Mouse (Mus musculus) lung, embryonic 14.5 days (tissue): ENCODE results near the gene Atg4b. TPM values are rescaled to one million over a fixed set of nuclear protein-coding genes. Genes with fewer than 3 reads are reported as not detected.

Source experiments
- ATAC-seq: fragments of 200-750 bp; cut with Nextera tagmentation; 2 replicates; pipeline ENCODE4 v1.8.0; 2017; ENCODE audit warnings: mild to moderate bottlenecking, moderate TSS enrichment, moderate library complexity; ENCODE audit not compliant: insufficient read depth
- DNase-seq: peaks from one replicate; pipeline ENCODE4 v3.0.0-alpha.2; 2015
- H3K27ac ChIP-seq: fragments of 300-500 bp; sonication (generic); 2 replicates; pipeline ENCODE4 v1.5.1; 2014; ENCODE audit warnings: low read depth, mild to moderate bottlenecking, moderate library complexity
- H3K27me3 ChIP-seq: fragments of 300-500 bp; sonication (generic); 2 replicates; pipeline ENCODE4 v1.6.1; 2014; ENCODE audit warnings: low read length, control low read depth; ENCODE audit not compliant: insufficient read depth
- H3K36me3 ChIP-seq: fragments of 300-500 bp; sonication (generic); 2 replicates; pipeline ENCODE4 v1.6.1; 2014; ENCODE audit warnings: control low read depth; ENCODE audit not compliant: insufficient read depth
- H3K4me1 ChIP-seq: fragments of 300-500 bp; sonication (generic); 2 replicates; pipeline ENCODE4 v1.6.1; 2014; ENCODE audit warnings: antibody characterized with exemption, control low read depth; ENCODE audit not compliant: insufficient read depth
- H3K4me2 ChIP-seq: fragments of 300-500 bp; sonication (generic); 2 replicates; pipeline ENCODE4 v1.6.1; 2014; ENCODE audit warnings: mild to moderate bottlenecking
- H3K4me3 ChIP-seq: fragments of 300-500 bp; sonication (generic); 2 replicates; pipeline ENCODE4 v1.5.1; 2014; ENCODE audit warnings: low read depth, low read length
- H3K9ac ChIP-seq: fragments of 300-500 bp; sonication (generic); 2 replicates; pipeline ENCODE4 v1.6.1; 2014
- H3K9me3 ChIP-seq: fragments of 300-500 bp; sonication (generic); 2 replicates; pipeline ENCODE4 v1.6.1; 2016; ENCODE audit warnings: low read depth, low read length, control low read depth
- CTCF ChIP-seq: IDR thresholded peaks from 2 replicates; pipeline ENCODE4 v1.5.1; 2016; ENCODE audit warnings: antibody characterized with exemption, low read depth
- WGBS: fragments of 180-500 bp; shearing (Covaris S2); extraction: QIAGEN DNeasy Blood & Tissue Kit; methylation state at CpG from one replicate; pipeline ENCODE4 v1.1.7; 2014; 5-methylcytosine and 5-hydroxymethylcytosine counted together
- polyA plus RNA-seq: library from polyadenylated mRNA; unstranded; fragments of >200 nt; fragmentation: Nextera tagmentation; extraction: Ambion mirVana; gene quantifications from 2 replicates; pipeline ENCODE4 v1.2.1, GENCODE M21; 2014

Gene Atg4b
- polyA plus RNA-seq, 1 experiment from 2014 or later, result 94.0 TPM

- no peaks in the 10 kb centered on the region for H3K27me3 ChIP-seq
- no peak overlapping the region for H3K4me2 ChIP-seq
- peak; percentile 69 for DNase-seq
- no peak overlapping the region for H3K4me3 ChIP-seq
- WGBS, result 80% methylated on average over 3 of the region's 3 CpGs
- ATAC-seq, result peak; percentile 86
- TF ChIP-seq CTCF, result no peak
- H3K9ac ChIP-seq, result no peak overlapping the region
- H3K4me1 ChIP-seq, result no peaks in the 10 kb centered on the region
- no peak overlapping the region for H3K27ac ChIP-seq
- peaks cover 32% of the 10 kb centered on the region for H3K36me3 ChIP-seq
- no peaks in the 10 kb centered on the region for H3K9me3 ChIP-seq
These were observed 18.6 kb downstream of the Atg4b start for GRCm38 (mm10) chr1:93769901-93770300.

- 93% methylated on average over 5 of the region's 5 CpGs for WGBS
- no peak overlapping the region for H3K4me2 ChIP-seq
- H3K9ac ChIP-seq, result no peak overlapping the region
- H3K4me3 ChIP-seq, result no peak overlapping the region
- DNase-seq (no peak), ATAC-seq (no peak)
- peaks cover 70% of the 10 kb centered on the region for H3K36me3 ChIP-seq
- no peak overlapping the region for H3K27ac ChIP-seq
- H3K9me3 ChIP-seq, result no peaks in the 10 kb centered on the region
- no peaks in the 10 kb centered on the region for H3K4me1 ChIP-seq
- H3K27me3 ChIP-seq, result no peaks in the 10 kb centered on the region
- TF ChIP-seq CTCF, result no peak
These were observed 25.4 kb downstream of the Atg4b start for GRCm38 (mm10) chr1:93776686-93777085.

GRCm38 (mm10) chr1:93786912-93787311, 35.6 kb downstream of the Atg4b start:
- H3K4me2 ChIP-seq, result no peak overlapping the region
- 84% methylated on average over 2 of the region's 2 CpGs for WGBS
- no peak for TF ChIP-seq CTCF
- H3K9ac ChIP-seq, result no peak overlapping the region
- H3K9me3 ChIP-seq, result no peaks in the 10 kb centered on the region
- ATAC-seq (no peak), DNase-seq (no peak)
- peaks cover 83% of the 10 kb centered on the region for H3K36me3 ChIP-seq
- H3K27ac ChIP-seq, result no peak overlapping the region
- no peaks in the 10 kb centered on the region for H3K4me1 ChIP-seq
- H3K4me3 ChIP-seq, result no peak overlapping the region
- H3K27me3 ChIP-seq, result no peaks in the 10 kb centered on the region

- Histone ChIP-seq H3K9ac (no peak overlapping the region), H3K4me1 (no peaks in the 10 kb centered on the region), H3K27ac (no peak overlapping the region), H3K36me3 (peaks cover 86% of the 10 kb centered on the region), H3K27me3 (no peaks in the 10 kb centered on the region), H3K9me3 (no peaks in the 10 kb centered on the region), H3K4me3 (no peak overlapping the region), H3K4me2 (no peak overlapping the region)
- WGBS, result 91% methylated on average over 8 of the region's 8 CpGs
- DNase-seq (no peak), ATAC-seq (no peak)
- TF ChIP-seq CTCF, result no peak
These were observed 43.2 kb downstream of the Atg4b start for GRCm38 (mm10) chr1:93794526-93794925.

- Histone ChIP-seq H3K4me3 (no peak overlapping the region), H3K9ac (no peak overlapping the region), H3K9me3 (no peaks in the 10 kb centered on the region), H3K27ac (no peak overlapping the region), H3K4me2 (no peak overlapping the region), H3K36me3 (peaks cover 88% of the 10 kb centered on the region), H3K27me3 (no peaks in the 10 kb centered on the region), H3K4me1 (no peaks in the 10 kb centered on the region)
- WGBS, result 78% methylated on average over 8 of the region's 8 CpGs
- no peak for ATAC-seq
- TF ChIP-seq CTCF, result no peak
- DNase-seq, result no peak
These were observed 44.6 kb downstream of the Atg4b start for GRCm38 (mm10) chr1:93795886-93796285.

GRCm38 (mm10) chr1:93800670-93801503, 49.6 kb downstream of the Atg4b start:
- 0 out of 2 replicates have a peak, but pooled peaks cover 12% of the 10 kb centered on the region for H3K4me1 ChIP-seq
- ATAC-seq (no peak), DNase-seq (peak; percentile 6)
- H3K36me3 ChIP-seq, result peaks cover 46% of the 10 kb centered on the region
- no peaks in the 10 kb centered on the region for H3K27me3 ChIP-seq
- peak overlapping the region; percentile 78 for H3K4me3 ChIP-seq
- 65% methylated on average over 21 of the region's 21 CpGs for WGBS
- peak overlapping the region; percentile 78 for H3K4me2 ChIP-seq
- peak overlapping the region; percentile 74 for H3K9ac ChIP-seq
- H3K27ac ChIP-seq, result peak overlapping the region; percentile 87; the same call in 1 of the 2 replicates
- no peaks in the 10 kb centered on the region for H3K9me3 ChIP-seq
- TF ChIP-seq CTCF, result no peak

- Histone ChIP-seq H3K27ac (peak within 1 kb of the TSS; percentile 96), H3K9me3 (no peaks in the 10 kb centered on the region), H3K9ac (peak within 1 kb of the TSS; percentile 74), H3K4me2 (peak within 1 kb of the TSS; percentile 78), H3K4me1 (0 out of 2 replicates have a peak, but pooled peaks cover 12% of the 10 kb centered on the region), H3K4me3 (peak within 1 kb of the TSS; percentile 78), H3K27me3 (no peaks in the 10 kb centered on the region), H3K36me3 (peaks cover 52% of the 10 kb centered on the region)
- peak; percentile 64 for TF ChIP-seq CTCF
- WGBS, result under 1% methylated on average over 42 of the region's 42 CpGs
- ATAC-seq (peak; percentile 61), DNase-seq (peak; percentile 99)
These were observed 50.5 kb downstream of the Atg4b start, which contains the start of gene Dtymk for GRCm38 (mm10) chr1:93801741-93802238. Dtymk (minus strand) TSS chr1:93801934.
